Mouse (Mus musculus) cerebellum, adult 18-20 months (tissue): ENCODE results near the gene Gm43552.
A peak's percentile ranks its signal among the peaks of the same experiment; 100 is the strongest.
"Not testable (repeated sequence)": the region's sequence is repeated elsewhere in the genome, so short reads cannot be mapped to it uniquely, and the experiment has no call there.

ENCODE experiments used
- DNase-seq, 2 experiments: peaks; one replicate each; pipeline ENCODE4 v3.0.0; 2021

Gene Gm43552

GRCm38 (mm10) chr5:65489830-65490229 is 2.8 kb downstream of the Gm43552 start:
- no peak for DNase-seq

GRCm38 (mm10) chr5:65488725-65489124 is 3.9 kb downstream of the Gm43552 start:
- DNase-seq: no peak

- DNase-seq: peak; percentile 26 to 28
Observed at GRCm38 (mm10) chr5:65487381-65487780, 5.3 kb downstream of the Gm43552 start.

- DNase-seq: no peak
Observed at GRCm38 (mm10) chr5:65486514-65486913, 6.1 kb downstream of the Gm43552 start.

GRCm38 (mm10) chr5:65482996-65483395 is 9.6 kb downstream of the Gm43552 start:
- DNase-seq: no peak

- DNase-seq: no peak
Observed at GRCm38 (mm10) chr5:65480511-65480910, 12.1 kb downstream of the Gm43552 start.

- no peak for DNase-seq
Observed at GRCm38 (mm10) chr5:65479681-65480445, 12.8 kb downstream of the Gm43552 start.

- DNase-seq: peak; percentile 40 to 55
Observed at GRCm38 (mm10) chr5:65478224-65478623, 14.4 kb downstream of the Gm43552 start.

GRCm38 (mm10) chr5:65476739-65477138 is 15.9 kb downstream of the Gm43552 start:
- DNase-seq: not testable (repeated sequence)

GRCm38 (mm10) chr5:65475806-65476205 is 16.8 kb downstream of the Gm43552 start:
- DNase-seq: no peak

- DNase-seq: peak; percentile 39 to 63
Observed at GRCm38 (mm10) chr5:65469766-65470165, 22.9 kb downstream of the Gm43552 start.

GRCm38 (mm10) chr5:65466911-65467310 is 25.7 kb downstream of the Gm43552 start:
- no peak for DNase-seq

GRCm38 (mm10) chr5:65460361-65460760 is 32.3 kb downstream of the Gm43552 start:
- no peak for DNase-seq

GRCm38 (mm10) chr5:65459454-65459853 is 33.2 kb downstream of the Gm43552 start:
- DNase-seq: no peak

GRCm38 (mm10) chr5:65457846-65458245 is 34.8 kb downstream of the Gm43552 start:
- DNase-seq: no peak

- no peak for DNase-seq
Observed at GRCm38 (mm10) chr5:65457086-65457827, 35.4 kb downstream of the Gm43552 start.

GRCm38 (mm10) chr5:65454771-65455170 is 37.9 kb downstream of the Gm43552 start:
- DNase-seq: no peak

GRCm38 (mm10) chr5:65448941-65449340 is 43.7 kb downstream of the Gm43552 start:
- no peak for DNase-seq

GRCm38 (mm10) chr5:65447826-65448225 is 44.8 kb downstream of the Gm43552 start:
- DNase-seq: peak; percentile 89 to 91

GRCm38 (mm10) chr5:65446756-65447155 is 45.9 kb downstream of the Gm43552 start:
- DNase-seq: no peak

- no peak for DNase-seq
Observed at GRCm38 (mm10) chr5:65444981-65445380, 47.7 kb downstream of the Gm43552 start.

- DNase-seq: no peak
Observed at GRCm38 (mm10) chr5:65438041-65438440, 54.6 kb downstream of the Gm43552 start.

- DNase-seq: peak; percentile 98 to 100
Observed at GRCm38 (mm10) chr5:65435806-65436561, 56.6 kb downstream of the Gm43552 start, which contains the start of gene Ugdh. TSS of gene Ugdh (minus strand) at chr5:65435949.
